Mouse (Mus musculus) left cerebral cortex, postnatal 36 days (tissue): Measurements from ENCODE around the gene Rtn4rl2. TPM values are rescaled to one million over a fixed set of nuclear protein-coding genes. Genes with fewer than 3 reads are reported as not detected.

Source experiments
- DNase-seq, 2 experiments: peaks; one replicate each; pipeline ENCODE4 v3.0.0; 2021 to 2022; ENCODE audit warnings: low spot score in 2 of 2, mixed read lengths in 1 of 2
- intact Hi-C: fragments of 180-260 bp; cut with DNase I; formaldehyde crosslinking; loops from one replicate; pipeline ENCODE4 v1.15.1; 2025
- microRNA-seq: library from miRNA; unstranded; fragments of <30 nt; microRNA quantifications from one replicate; pipeline ENCODE4 v1.2.0, GENCODE M21; 2022
- total RNA-seq, 2 experiments: library from RNA; stranded (reverse); gene quantifications; 2 replicates each; pipeline ENCODE4 v1.2.3; 2021

Rtn4rl2 gene
- total RNA-seq, 2 experiments from 2014 or later: 90.0 to 92.0 TPM

- DNase-seq: no peak
- intact Hi-C loops: no loop called here
Measured at GRCm38 (mm10) chr2:84823237-84823636, 63.3 kb downstream of the Rtn4rl2 start.

- no peak for DNase-seq
- intact Hi-C loops: no loop called here
Measured at GRCm38 (mm10) chr2:84822552-84822951, 64.0 kb downstream of the Rtn4rl2 start, which contains the start of gene Smtnl1. TSS of gene Smtnl1 (minus strand) at chr2:84822652.

Small RNAs within 50 kb of the gene (microRNA-seq; reads per million reads assigned to microRNA genes)
- gene Gm24332: not detected

Other genes starting within 250 kb of the Rtn4rl2 start
- gene Ctnnd1, start 235.9 kb downstream of the Rtn4rl2 start, total RNA-seq: 10 to 100 TPM; 56.8 to 66.1 TPM
- not detected for gene Btbd18, start 227.6 kb downstream of the Rtn4rl2 start, total RNA-seq
- gene Selenoh, start 215.9 kb downstream of the Rtn4rl2 start, total RNA-seq: 10 to 100 TPM; 35.5 to 41.2 TPM
- gene Gm28635, start 208.7 kb downstream of the Rtn4rl2 start, total RNA-seq: 1 to 10 TPM; 6.0 to 8.1 TPM
- gene Med19, start 208.3 kb downstream of the Rtn4rl2 start, total RNA-seq: 10 to 100 TPM; 27.2 to 31.9 TPM
- gene Tmx2, start 207.6 kb downstream of the Rtn4rl2 start, total RNA-seq: 100 to 1,000 TPM; 223 to 252 TPM
- gene Zdhhc5, start 171.5 kb downstream of the Rtn4rl2 start, total RNA-seq: 10 to 100 TPM; 42.1 to 48.9 TPM
- 10 to 100 TPM in 1 of 2 experiments, 1 to 10 TPM in 1; 6.6 to 10.5 TPM for gene Clp1, start 159.4 kb downstream of the Rtn4rl2 start, total RNA-seq
- gene Ypel4, start 152.7 kb downstream of the Rtn4rl2 start, total RNA-seq: 10 to 100 TPM; 65.8 to 94.6 TPM
- gene Gm19426, start 143.1 kb downstream of the Rtn4rl2 start, total RNA-seq: 1 to 10 TPM; 1.2 to 1.7 TPM
- gene Serping1, start 111.3 kb downstream of the Rtn4rl2 start, total RNA-seq: 1 to 10 TPM; 5.3 to 7.7 TPM
- 1 to 10 TPM; 5.2 to 5.5 TPM for gene Ube2l6, start 87.9 kb downstream of the Rtn4rl2 start, total RNA-seq
- not detected for gene Smtnl1, start 64.1 kb downstream of the Rtn4rl2 start, total RNA-seq
- 10 to 100 TPM; 53.8 to 55.9 TPM for gene Timm10, start 59.7 kb downstream of the Rtn4rl2 start, total RNA-seq
- under 1 TPM; 0.25 to 0.32 TPM for gene Slc43a1, start 47.9 kb downstream of the Rtn4rl2 start, total RNA-seq
- gene Slc43a3, start 49.9 kb upstream of the Rtn4rl2 start, total RNA-seq: under 1 TPM; 0.29 to 0.32 TPM
- gene Prg2, start 93.8 kb upstream of the Rtn4rl2 start, total RNA-seq: not detected
- not detected for gene Prg3, start 101.5 kb upstream of the Rtn4rl2 start, total RNA-seq
- 100 to 1,000 TPM in 1 of 2 experiments, 10 to 100 TPM in 1; 94.2 to 109 TPM for gene Ssrp1, start 150.5 kb upstream of the Rtn4rl2 start, total RNA-seq
- gene P2rx3, start 150.8 kb upstream of the Rtn4rl2 start, total RNA-seq: 1 to 10 TPM; 1.6 to 2.3 TPM
- 100 to 1,000 TPM; 109 to 131 TPM for gene Tnks1bp1, start 161.3 kb upstream of the Rtn4rl2 start, total RNA-seq
- gene Aplnr, start 249.5 kb upstream of the Rtn4rl2 start, total RNA-seq: 1 to 10 TPM in 1 of 2 experiments, under 1 TPM in 1; 1.00 to 1.1 TPM